Mouse (Mus musculus) fat pad, adult 2 months (tissue): ENCODE data around the gene Loxl4.
A peak's percentile ranks its signal among the peaks of the same experiment; 100 is the strongest.

Experiments used
- DNase-seq: peaks from one replicate; pipeline ENCODE4 v3.0.0-alpha.2; 2011; ENCODE audit warnings: low read depth, low spot score; ENCODE audit errors: extremely low read depth

Loxl4 gene

GRCm38 (mm10) chr19:42611746-42612145 is 867 bp downstream of the Loxl4 start:
- no peak for DNase-seq

- DNase-seq, result no peak
Measured at GRCm38 (mm10) chr19:42609716-42610115, 2.9 kb downstream of the Loxl4 start.

GRCm38 (mm10) chr19:42608082-42608481 is 4.5 kb downstream of the Loxl4 start:
- no peak for DNase-seq

DNA sequence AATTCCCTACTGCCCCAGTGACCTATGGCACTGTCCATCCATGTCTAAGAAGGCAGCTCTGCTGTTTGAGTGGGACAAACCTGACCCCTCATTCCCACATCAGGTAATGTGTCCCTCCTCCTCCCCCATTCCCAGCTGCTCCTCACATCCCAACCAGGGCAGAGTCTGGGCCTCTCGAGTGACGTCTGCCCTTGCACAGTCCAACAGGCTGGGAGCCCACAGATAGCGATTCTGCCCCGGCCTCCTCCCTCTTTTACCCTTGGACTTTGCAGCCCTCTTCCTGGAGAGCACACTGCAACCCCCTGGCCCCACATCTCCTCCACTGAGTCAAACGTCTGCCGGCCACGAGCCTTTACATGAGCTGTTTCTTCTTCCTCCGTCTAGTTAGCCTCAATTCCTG is 10.0 kb downstream of the Loxl4 start:
- no peak for DNase-seq

DNA sequence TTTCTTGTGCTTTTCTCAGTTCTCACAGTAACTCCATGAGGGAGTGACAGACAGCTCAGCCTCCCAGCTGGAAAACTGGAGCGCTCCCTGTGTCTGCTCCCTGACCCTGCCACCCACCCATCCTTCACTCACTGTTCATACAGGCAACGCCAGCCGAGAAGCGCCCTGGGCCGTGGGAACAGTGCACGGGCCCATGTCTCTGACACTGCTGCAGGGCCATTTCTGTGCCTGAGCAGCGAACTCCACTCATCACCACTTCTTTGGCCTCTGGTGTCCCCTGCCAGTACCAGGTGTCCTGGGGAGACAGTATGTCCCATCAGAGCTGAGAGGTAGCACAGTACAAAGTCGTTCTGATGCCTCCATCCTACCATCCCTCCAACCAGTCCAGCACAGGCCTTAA is 10.6 kb downstream of the Loxl4 start:
- DNase-seq, result no peak

DNA sequence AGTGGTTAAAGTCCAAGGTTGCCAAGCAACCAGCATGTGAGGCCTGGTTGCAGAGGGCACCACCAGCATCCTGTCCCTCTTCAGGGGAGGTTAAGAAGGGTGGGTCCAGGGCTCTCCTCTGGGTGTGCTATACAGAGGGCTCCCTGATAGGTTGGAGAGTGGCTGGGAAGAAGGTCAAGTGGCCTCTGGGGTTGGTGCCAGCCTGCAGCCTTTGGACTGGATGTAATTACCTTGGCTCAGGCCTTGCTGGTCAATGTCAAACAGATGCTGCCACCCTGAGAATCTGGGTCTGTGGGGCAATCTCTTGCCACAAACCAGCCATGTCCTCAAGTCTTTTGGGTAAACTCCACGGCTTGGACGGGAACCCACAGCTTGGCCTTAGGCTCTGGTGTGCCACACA is 11.2 kb downstream of the Loxl4 start:
- DNase-seq, result no peak

DNA sequence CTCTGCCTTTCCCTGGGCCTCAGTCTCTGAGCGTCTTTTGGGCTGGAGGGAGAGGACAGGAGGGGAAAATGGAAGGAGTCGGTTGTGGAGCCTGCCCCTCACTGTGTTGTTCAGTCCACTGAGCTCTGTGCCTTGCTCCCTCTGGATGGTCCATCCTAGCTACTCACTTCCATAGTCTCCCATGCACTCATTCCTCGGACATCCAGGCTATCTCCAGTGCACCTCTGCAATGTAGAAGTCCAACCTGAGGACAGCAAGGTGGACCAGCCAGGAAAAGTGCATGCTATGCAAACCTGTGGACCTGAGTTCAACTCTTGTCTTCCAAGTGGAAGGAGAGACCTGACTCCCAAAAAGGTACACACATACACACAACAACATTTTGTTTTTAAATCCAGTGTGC is 12.0 kb downstream of the Loxl4 start:
- no peak for DNase-seq

DNA sequence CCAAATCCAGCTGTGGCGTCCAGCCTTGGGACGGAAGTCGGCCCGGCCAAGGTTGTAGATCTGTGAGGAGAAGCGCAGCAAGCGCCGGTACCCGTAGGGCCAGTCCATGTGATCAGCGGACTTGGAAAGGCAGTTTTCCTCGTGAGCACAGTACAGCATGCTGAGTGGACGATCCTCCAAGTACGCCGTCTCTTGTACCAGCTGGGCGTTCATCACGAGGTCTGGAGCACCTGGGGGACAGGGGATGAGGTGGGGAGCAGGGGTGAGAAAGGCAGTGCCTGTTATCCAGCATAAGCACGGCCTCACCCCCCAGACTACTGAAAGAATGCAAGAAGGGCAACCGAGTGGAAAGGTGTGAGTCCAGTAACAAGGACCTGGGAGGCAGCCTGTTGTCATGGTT is 12.7 kb downstream of the Loxl4 start:
- no peak for DNase-seq

GRCm38 (mm10) chr19:42597896-42598295 is 14.7 kb downstream of the Loxl4 start:
- peak; percentile 67 for DNase-seq

GRCm38 (mm10) chr19:42597286-42597685 is 15.3 kb downstream of the Loxl4 start:
- no peak for DNase-seq

GRCm38 (mm10) chr19:42595066-42595465 is 17.5 kb downstream of the Loxl4 start:
- DNase-seq, result no peak

GRCm38 (mm10) chr19:42593456-42593855 is 19.2 kb downstream of the Loxl4 start:
- no peak for DNase-seq

GRCm38 (mm10) chr19:42591534-42591933 is 21.1 kb downstream of the Loxl4 start:
- DNase-seq, result no peak

GRCm38 (mm10) chr19:42589246-42589645 is 23.4 kb downstream of the Loxl4 start:
- DNase-seq, result no peak

DNA sequence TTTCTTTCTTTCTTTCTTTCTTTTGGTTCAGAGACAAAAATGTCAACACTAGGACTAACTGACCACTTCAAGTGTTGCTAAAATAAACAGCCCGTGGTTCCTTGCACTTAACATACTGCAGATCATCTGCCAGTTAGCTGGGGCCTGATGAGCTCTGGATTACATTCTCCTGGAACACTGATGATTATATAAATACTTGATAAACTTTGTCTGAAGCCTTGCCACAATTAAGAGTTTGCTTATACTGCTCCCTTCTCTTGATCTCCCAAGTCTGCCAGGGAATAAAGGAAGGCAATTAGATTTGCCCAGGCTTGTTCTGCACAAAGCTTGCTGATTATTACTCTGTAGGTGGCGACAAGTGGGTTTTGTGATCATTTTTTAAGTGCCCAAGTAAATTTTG is 24.9 kb downstream of the Loxl4 start:
- peak; percentile 31 for DNase-seq

DNA sequence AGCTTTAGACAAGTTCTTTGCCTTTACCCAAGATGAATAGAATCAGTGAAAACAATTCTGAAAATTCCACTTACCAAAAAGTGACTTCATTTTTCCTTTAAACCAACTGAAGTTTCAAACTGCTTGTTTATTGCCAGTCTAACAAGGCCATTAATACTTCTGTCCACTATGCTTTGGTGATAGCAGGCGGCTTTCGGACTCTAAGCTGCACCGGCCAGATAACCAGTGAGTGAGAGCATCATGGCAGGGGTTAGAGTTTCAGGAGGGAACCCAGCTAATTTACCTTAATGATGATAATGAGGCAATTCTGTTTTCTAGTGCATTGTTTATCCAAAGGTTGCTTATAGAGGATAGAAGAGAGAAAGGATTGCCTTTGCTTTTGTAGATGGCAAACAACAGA is 28.4 kb downstream of the Loxl4 start:
- DNase-seq, result no peak

GRCm38 (mm10) chr19:42583677-42584076 is 28.9 kb downstream of the Loxl4 start:
- no peak for DNase-seq

DNA sequence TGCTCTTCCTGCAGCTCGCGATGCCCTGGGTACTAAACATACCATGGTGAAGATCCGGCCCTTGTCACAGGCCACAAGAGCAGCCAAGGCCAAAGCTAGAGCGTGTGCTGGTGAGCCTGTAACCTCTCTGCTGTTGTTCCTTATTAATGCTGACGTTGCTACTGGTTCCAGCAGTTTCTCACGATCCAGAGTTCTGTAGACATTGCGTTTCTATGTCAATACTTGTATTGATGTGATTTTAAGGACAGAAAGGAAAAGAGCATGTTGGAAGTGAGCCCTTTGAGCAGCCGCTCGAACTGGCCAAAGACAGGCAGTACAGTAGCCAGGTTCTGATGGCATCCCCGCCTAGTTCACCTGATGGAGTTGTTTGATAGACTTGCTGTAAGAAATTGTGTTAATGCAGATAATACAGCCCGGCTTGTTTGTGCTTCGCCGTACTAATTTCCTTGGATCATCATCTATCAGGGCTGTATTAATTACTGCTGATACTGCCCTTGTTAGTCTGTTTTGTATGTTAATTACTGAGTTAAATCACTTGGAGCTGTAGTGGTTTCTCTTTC is 29.7 kb downstream of the Loxl4 start:
- DNase-seq, result no peak

GRCm38 (mm10) chr19:42580701-42581100 is 31.9 kb downstream of the Loxl4 start:
- no peak for DNase-seq

GRCm38 (mm10) chr19:42578631-42579030 is 34.0 kb downstream of the Loxl4 start:
- no peak for DNase-seq

GRCm38 (mm10) chr19:42576856-42577255 is 35.8 kb downstream of the Loxl4 start:
- no peak for DNase-seq

GRCm38 (mm10) chr19:42575317-42575716 is 37.3 kb downstream of the Loxl4 start:
- DNase-seq, result no peak

- DNase-seq, result no peak
Measured at GRCm38 (mm10) chr19:42571291-42571690, 41.3 kb downstream of the Loxl4 start.

DNA sequence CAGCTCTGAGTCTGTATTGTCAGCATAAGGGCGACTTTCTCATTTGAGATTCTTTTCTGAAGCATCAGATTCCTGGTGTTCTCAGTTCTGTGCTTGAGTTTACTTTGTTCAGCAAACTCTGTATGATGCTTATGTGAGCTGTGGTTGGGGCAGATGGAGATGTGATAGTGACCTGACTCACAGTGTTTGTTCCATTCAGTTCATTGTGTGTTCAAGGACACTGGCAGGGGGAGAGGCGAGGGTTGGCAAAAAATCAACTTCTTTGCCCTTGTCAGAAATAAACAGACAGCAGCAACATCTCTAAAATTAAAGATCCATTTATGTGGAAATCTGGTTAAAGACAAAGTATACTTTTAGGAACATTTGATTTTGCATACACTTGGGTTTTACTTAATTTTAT is 43.5 kb downstream of the Loxl4 start:
- no peak for DNase-seq
